Mouse (Mus musculus): Measurements from ENCODE around the gene Rilpl1. TPM values are rescaled to one million over a fixed set of nuclear protein-coding genes. Genes with fewer than 3 reads are reported as not detected.

The Rilpl1 gene
- polyA plus RNA-seq, 1 experiment from 2014 or later = 23.2 TPM

- Histone ChIP-seq H3K4me1 (peaks cover 47% of the 10 kb centered on the region), H3K4me2 (replicated peaks) (0 out of 2 replicates have a peak overlapping the region, but pooled peaks have one; percentile 4), H3K9ac (no peak overlapping the region), H3K27me3 (no peaks in the 10 kb centered on the region), H3K36me3 (peaks cover 73% of the 10 kb centered on the region), H3K4me3 (replicated peaks) (no peak overlapping the region), H3K27ac (replicated peaks) (peak overlapping the region; percentile 77), H3K9me3 (replicated peaks) (no peaks in the 10 kb centered on the region)
- 39% methylated on average over 6 of the region's 6 CpGs for WGBS
- no peak for ATAC-seq (ENCODE audit: insufficient number of reproducible peaks, low FRiP score, low TSS enrichment, low read depth)
Measured at GRCm38 (mm10) chr5:124449494-124449893, 81.7 kb downstream of the Rilpl1 start.

- H3K36me3 ChIP-seq = peaks cover 43% of the 10 kb centered on the region
- ATAC-seq (ENCODE audit: insufficient number of reproducible peaks, low FRiP score, low TSS enrichment, low read depth) = peak; percentile 55
- peak overlapping the region; percentile 75 for H3K27ac ChIP-seq (replicated peaks)
- peaks cover 44% of the 10 kb centered on the region for H3K4me1 ChIP-seq
- WGBS = 2% methylated on average over 15 of the region's 15 CpGs
- peak overlapping the region; percentile 78 for H3K4me3 ChIP-seq (replicated peaks)
- peak overlapping the region; percentile 88 for H3K9ac ChIP-seq
- no peaks in the 10 kb centered on the region for H3K9me3 ChIP-seq (replicated peaks)
- H3K27me3 ChIP-seq = no peaks in the 10 kb centered on the region
- peak overlapping the region; percentile 93 for H3K4me2 ChIP-seq (replicated peaks)
Measured at GRCm38 (mm10) chr5:124446301-124446881, 84.8 kb downstream of the Rilpl1 start.

- Histone ChIP-seq H3K9me3 (replicated peaks) (no peaks in the 10 kb centered on the region), H3K27me3 (no peaks in the 10 kb centered on the region), H3K9ac (peak overlapping the region; percentile 88), H3K4me1 (peaks cover 47% of the 10 kb centered on the region), H3K36me3 (peaks cover 37% of the 10 kb centered on the region), H3K27ac (replicated peaks) (peak overlapping the region; percentile 75), H3K4me2 (replicated peaks) (peak overlapping the region; percentile 93), H3K4me3 (replicated peaks) (peak overlapping the region; percentile 78)
- 0% methylated on average over 58 of the region's 77 CpGs for WGBS
- peak; percentile 45 for ATAC-seq (ENCODE audit: insufficient number of reproducible peaks, low FRiP score, low TSS enrichment, low read depth)
Measured at GRCm38 (mm10) chr5:124445621-124446293, 85.4 kb downstream of the Rilpl1 start.

GRCm38 (mm10) chr5:124444661-124445561 is 86.3 kb downstream of the Rilpl1 start:
- H3K9ac ChIP-seq = peak overlapping the region; percentile 88
- H3K9me3 ChIP-seq (replicated peaks) = no peaks in the 10 kb centered on the region
- peak overlapping the region; percentile 78 for H3K4me3 ChIP-seq (replicated peaks)
- 4% methylated on average over 62 of the region's 66 CpGs for WGBS
- ATAC-seq (ENCODE audit: insufficient number of reproducible peaks, low FRiP score, low TSS enrichment, low read depth) = peak; percentile 89
- peaks cover 28% of the 10 kb centered on the region for H3K36me3 ChIP-seq
- H3K4me1 ChIP-seq = peaks cover 46% of the 10 kb centered on the region
- no peaks in the 10 kb centered on the region for H3K27me3 ChIP-seq
- peak overlapping the region; percentile 89 for H3K27ac ChIP-seq (replicated peaks)
- peak overlapping the region; percentile 93 for H3K4me2 ChIP-seq (replicated peaks)

- Histone ChIP-seq H3K4me3 (replicated peaks) (peak overlapping the region; percentile 78; the same call in 1 of the 2 replicates), H3K9me3 (replicated peaks) (no peaks in the 10 kb centered on the region), H3K9ac (no peak overlapping the region), H3K27me3 (no peaks in the 10 kb centered on the region), H3K36me3 (peaks cover 22% of the 10 kb centered on the region), H3K4me1 (peaks cover 40% of the 10 kb centered on the region), H3K27ac (replicated peaks) (no peak overlapping the region), H3K4me2 (replicated peaks) (peak overlapping the region; percentile 93)
- WGBS = 65% methylated on average over 3 of the region's 3 CpGs
- no peak for ATAC-seq (ENCODE audit: insufficient number of reproducible peaks, low FRiP score, low TSS enrichment, low read depth)
Measured at GRCm38 (mm10) chr5:124444208-124444607, 87.0 kb downstream of the Rilpl1 start.

Other genes with a start within 250 kb of the Rilpl1 start
- 6.8 and 9.6 TPM in 2 replicates for gene Mphosph9, start 203.4 kb downstream of the Rilpl1 start, polyA plus RNA-seq (2015; fragmentation: Nextera tagmentation; extraction: Ambion mirVana)
- 16.9 and 17.8 TPM in 2 replicates for gene 2810006K23Rik, start 203.3 kb downstream of the Rilpl1 start, polyA plus RNA-seq (2015; fragmentation: Nextera tagmentation; extraction: Ambion mirVana)
- 48.7 and 66.6 TPM in 2 replicates for gene Cdk2ap1, start 168.3 kb downstream of the Rilpl1 start, polyA plus RNA-seq (2015; fragmentation: Nextera tagmentation; extraction: Ambion mirVana)
- gene Sbno1, start 105.4 kb downstream of the Rilpl1 start, polyA plus RNA-seq (2015; fragmentation: Nextera tagmentation; extraction: Ambion mirVana) = 75.9 and 76.7 TPM in 2 replicates
- gene Kmt5a, start 91.5 kb downstream of the Rilpl1 start, polyA plus RNA-seq (2015; fragmentation: Nextera tagmentation; extraction: Ambion mirVana) = 71.2 and 72.0 TPM in 2 replicates
- 38.0 and 40.2 TPM in 2 replicates for gene Rilpl2, start 53.0 kb downstream of the Rilpl1 start, polyA plus RNA-seq (2015; fragmentation: Nextera tagmentation; extraction: Ambion mirVana)
- gene Snrnp35, start 48.3 kb downstream of the Rilpl1 start, polyA plus RNA-seq (2015; fragmentation: Nextera tagmentation; extraction: Ambion mirVana) = 26.3 and 26.5 TPM in 2 replicates
- gene Tmed2, start 9.3 kb upstream of the Rilpl1 start, polyA plus RNA-seq (2015; fragmentation: Nextera tagmentation; extraction: Ambion mirVana) = 566 and 571 TPM in 2 replicates
- gene Ddx55, start 21.5 kb upstream of the Rilpl1 start, polyA plus RNA-seq (2015; fragmentation: Nextera tagmentation; extraction: Ambion mirVana) = 14.9 and 17.7 TPM in 2 replicates
- gene Eif2b1, start 47.7 kb upstream of the Rilpl1 start, polyA plus RNA-seq (2015; fragmentation: Nextera tagmentation; extraction: Ambion mirVana) = 66.4 and 72.3 TPM in 2 replicates
- gene Gtf2h3, start 47.7 kb upstream of the Rilpl1 start, polyA plus RNA-seq (2015; fragmentation: Nextera tagmentation; extraction: Ambion mirVana) = 58.2 and 60.3 TPM in 2 replicates
- 41.9 and 45.3 TPM in 2 replicates for gene Atp6v0a2, start 97.2 kb upstream of the Rilpl1 start, polyA plus RNA-seq (2015; fragmentation: Nextera tagmentation; extraction: Ambion mirVana)
- gene Dnah10, start 193.7 kb upstream of the Rilpl1 start, polyA plus RNA-seq (2015; fragmentation: Nextera tagmentation; extraction: Ambion mirVana) = 0.50 and 0.94 TPM in 2 replicates

Data from embryonic facial prominence, embryonic 15.5 days (tissue).